Mouse (Mus musculus) gastrocnemius, postnatal 14 days (tissue): ENCODE results near the gene Rnf167. TPM values are rescaled to one million over a fixed set of nuclear protein-coding genes. Genes with fewer than 3 reads are reported as not detected.

Source experiments
- DNase-seq: peaks from one replicate; pipeline ENCODE4 v3.0.0; 2021; ENCODE audit warnings: mixed read lengths
- intact Hi-C: fragments of 180-260 bp; cut with DNase I; formaldehyde crosslinking; loops from one replicate; pipeline ENCODE4 v1.15.1; 2025; ENCODE audit warnings: low total_unique reads
- total RNA-seq, 2 experiments: library from RNA; stranded (reverse); gene quantifications; 2 replicates each; pipeline ENCODE4 v1.2.3; 2021

The Rnf167 gene
- total RNA-seq, 2 experiments from 2014 or later, result 34.9 to 35.7 TPM

- no peak for DNase-seq
- intact Hi-C loops, result no loop called here
Measured at GRCm38 (mm10) chr11:70652029-70652883, 5.2 kb downstream of the Rnf167 start.

GRCm38 (mm10) chr11:70652884-70653344 is 5.9 kb downstream of the Rnf167 start:
- no peak for DNase-seq
- intact Hi-C loops, result no loop called here

GRCm38 (mm10) chr11:70653345-70654197 is 6.5 kb downstream of the Rnf167 start:
- DNase-seq, result peak; percentile 70
- intact Hi-C loops, result no loop called here

DNA sequence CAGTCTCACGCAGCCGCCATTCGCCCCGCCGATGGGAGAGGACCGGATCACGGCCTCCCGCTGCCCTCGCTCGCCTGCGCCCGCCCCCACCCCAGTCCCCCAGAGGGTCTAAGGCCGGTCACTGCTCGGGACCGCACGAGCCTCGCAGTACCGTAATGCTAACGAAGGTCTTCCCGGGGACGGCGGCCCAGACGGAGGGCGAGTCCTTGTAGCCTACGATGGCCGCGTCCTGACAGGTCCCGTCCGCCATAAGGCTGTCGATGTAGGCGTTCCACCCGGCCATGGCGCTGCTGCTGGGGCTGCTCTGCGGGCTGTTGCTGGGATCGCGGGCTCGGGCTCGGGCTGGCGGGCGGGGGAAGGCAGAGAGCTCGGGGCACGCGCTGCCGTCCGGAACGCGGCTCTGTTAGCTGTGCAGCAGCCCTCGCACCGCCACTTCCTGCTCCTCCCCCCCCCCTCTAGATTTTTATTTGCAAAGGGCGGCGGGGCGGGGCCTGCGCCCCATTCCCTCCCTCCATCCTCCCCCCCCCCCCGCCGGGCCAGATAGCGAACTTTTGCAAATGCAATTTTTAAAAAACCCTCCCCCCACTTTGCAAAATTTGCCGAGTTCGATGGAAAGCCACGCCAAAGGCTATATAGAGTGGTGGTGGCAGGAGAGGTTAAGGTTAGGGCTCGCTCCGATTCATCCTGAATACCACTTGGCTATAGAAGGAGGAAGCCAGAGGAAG is 7.3 kb downstream of the Rnf167 start, which contains the start of gene Pfn1:
Gene Pfn1 (minus strand): TSS at position 447 of the 725 bp plus-strand sequence.
- peak; percentile 84 for DNase-seq
- intact Hi-C loops, result no loop called here

DNA sequence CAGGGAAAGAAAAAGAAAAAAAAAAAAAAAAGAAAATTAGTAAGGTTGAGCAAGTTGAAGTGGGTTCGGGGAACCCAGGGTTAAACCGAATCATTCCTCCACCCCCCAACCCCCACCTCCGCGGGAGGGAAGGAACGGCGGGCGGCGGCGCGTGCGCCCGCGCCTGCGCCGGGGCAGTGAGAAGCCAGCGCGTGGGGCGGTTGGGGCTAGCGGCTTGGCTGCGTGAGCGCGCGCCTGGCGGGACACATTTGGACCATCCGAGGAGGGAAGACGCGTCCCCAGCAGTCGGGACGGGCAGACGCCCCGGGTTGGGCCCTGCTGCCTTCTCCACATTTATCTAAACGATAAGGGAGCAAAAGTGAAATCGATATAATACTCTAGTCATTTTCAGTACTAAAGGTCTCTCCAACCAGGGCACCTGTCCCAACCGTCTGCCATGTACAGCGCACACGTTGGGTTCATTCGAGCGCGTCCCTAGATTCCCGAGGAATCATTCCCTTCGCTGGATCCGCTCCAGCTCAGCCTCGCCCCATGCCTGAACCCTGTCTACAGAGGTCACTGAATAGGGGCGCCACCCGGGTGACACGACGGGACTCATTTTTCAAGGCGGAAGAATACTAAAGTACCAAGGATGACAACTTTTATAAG is 8.0 kb downstream of the Rnf167 start:
- peak; percentile 92 for DNase-seq
- intact Hi-C loops, result no loop called here

GRCm38 (mm10) chr11:70655571-70656455 is 8.8 kb downstream of the Rnf167 start:
- DNase-seq, result peak; percentile 84
- intact Hi-C loops, result no loop called here

DNA sequence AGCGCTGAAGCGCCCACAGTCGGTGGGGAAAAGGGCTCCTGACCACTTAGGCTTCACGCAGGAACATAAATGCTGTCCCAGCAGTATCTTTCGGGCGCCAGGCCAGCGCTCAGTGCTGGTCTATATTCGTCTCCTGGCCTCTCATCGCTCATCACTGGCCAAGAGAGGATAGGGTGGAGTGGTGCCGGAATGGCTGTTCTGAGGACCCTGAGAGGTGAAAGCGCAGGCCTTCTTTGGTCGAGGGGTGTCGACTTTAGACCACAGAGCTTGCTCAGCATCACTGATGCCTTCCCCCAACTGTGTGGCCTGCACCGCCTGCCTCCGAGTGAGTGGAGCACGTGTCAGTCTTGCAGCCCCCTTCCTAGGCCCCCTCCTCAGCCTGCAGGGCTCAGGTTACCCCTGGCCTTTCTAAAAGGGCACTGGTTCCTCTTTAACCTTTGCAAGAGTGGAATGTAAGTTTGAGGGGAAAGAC is 9.5 kb downstream of the Rnf167 start:
- peak; percentile 85 for DNase-seq
- intact Hi-C loops, result no loop called here

DNA sequence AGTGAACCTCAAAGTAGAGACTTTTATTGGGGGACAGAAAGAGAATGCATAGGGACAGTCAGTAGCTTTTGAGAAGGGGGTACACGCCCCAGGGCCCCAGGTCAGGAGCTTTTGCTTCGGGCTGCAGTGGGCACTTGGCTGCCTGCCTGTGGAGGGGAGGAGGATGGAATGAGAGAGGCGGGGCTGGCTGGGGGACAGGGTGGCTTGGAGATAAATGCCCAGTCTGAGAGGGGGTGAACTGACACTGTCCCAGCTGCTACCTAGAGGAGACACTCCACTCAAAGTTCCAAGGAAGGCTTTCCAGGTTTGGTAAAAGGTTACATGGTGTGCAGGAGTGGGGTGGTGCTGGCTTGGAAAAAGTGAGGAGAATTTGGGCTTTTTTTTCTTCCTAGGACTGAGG is 9.9 kb downstream of the Rnf167 start, which contains the start of gene Eno3:
Gene Eno3 (plus strand): TSS at position 239 of the 400 bp plus-strand sequence.
- intact Hi-C loops, result no loop called here
- DNase-seq, result peak; percentile 80

DNA sequence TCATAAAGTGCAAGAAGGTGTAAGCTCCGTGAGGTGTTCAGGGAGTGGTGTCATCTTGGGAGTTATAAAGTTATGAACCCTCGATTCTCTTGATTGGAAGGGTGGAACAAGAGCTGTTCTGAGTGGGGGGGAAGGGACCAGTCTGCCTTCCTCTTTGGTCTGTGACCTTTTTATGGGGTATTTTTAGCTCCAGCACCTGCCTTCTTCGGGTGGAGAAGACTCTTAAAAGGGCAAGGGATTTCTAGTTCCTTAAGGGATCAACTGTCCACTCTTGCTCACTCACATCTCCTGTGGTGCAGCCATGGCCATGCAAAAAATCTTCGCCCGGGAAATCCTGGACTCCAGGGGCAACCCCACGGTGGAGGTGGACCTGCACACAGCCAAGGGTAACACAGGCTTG is 10.5 kb downstream of the Rnf167 start:
- no peak for DNase-seq
- intact Hi-C loops, result no loop called here

DNA sequence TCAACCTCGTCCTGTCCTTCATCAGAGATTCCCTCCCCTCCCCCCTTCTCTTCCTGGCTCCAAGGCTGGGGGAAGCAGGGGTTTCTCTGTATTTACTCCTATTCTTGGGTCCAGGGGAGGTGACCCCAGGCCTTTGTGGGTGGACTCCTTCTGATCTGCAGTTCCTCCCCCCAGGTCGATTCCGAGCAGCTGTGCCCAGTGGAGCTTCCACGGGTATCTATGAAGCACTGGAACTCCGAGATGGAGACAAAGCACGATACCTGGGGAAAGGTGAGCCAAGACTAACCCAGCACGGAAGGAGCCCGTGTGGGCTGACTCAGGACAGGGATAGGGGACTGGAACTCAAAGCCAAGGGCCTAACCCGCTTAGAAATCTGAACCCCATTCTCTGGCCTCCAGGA is 11.0 kb downstream of the Rnf167 start:
- DNase-seq, result no peak
- intact Hi-C loops, result no loop called here

DNA sequence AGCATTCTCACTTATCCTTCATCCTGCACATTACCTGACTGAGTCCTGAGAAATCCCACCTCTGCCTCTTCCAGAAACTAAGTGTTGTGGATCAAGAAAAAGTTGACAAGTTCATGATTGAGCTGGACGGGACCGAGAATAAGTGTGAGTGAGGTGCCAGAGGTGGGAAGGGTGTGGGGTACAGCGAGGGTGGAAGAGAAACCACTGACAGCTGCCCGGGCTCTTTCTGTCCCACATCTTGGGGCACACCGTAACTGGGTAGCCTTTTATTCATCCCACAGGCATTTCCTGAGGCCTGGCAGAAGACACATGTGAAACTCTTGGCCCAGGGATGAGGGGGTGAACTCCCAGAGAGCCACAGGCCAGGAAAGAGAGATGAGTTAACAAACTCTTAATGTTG is 11.5 kb downstream of the Rnf167 start:
- DNase-seq, result no peak
- intact Hi-C loops, result no loop called here

DNA sequence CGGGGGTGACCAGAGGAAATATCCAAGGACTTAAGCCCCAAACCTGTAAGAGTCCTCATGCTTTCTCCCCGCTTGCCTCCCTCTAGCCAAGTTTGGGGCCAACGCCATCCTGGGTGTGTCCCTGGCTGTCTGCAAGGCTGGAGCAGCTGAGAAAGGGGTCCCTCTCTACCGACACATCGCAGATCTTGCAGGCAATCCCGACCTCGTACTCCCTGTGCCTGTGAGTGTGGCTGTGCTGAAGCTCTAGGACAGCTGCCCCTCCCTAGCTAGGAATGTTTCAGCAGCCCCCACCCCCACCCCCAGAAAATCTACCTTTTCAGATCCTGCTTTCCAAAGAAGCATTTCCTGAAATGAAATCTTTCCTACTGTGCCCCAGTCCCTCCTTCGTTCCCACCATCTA is 11.9 kb downstream of the Rnf167 start:
- DNase-seq, result no peak
- intact Hi-C loops, result no loop called here

DNA sequence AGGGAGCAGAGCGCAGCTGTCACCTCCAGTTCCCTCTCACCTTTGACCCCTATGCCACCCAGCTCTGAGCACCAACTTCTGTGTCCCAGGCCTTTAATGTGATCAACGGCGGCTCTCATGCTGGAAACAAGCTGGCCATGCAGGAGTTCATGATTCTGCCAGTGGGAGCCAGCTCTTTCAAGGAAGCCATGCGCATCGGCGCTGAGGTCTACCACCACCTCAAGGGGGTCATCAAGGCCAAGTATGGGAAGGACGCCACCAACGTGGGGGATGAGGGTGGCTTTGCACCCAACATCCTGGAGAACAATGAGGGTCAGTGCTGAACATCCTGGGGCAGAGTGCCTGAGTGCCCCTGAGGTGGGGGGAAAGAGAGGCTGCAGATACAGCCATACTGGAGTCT is 13.5 kb downstream of the Rnf167 start:
- DNase-seq, result no peak
- intact Hi-C loops, result no loop called here

DNA sequence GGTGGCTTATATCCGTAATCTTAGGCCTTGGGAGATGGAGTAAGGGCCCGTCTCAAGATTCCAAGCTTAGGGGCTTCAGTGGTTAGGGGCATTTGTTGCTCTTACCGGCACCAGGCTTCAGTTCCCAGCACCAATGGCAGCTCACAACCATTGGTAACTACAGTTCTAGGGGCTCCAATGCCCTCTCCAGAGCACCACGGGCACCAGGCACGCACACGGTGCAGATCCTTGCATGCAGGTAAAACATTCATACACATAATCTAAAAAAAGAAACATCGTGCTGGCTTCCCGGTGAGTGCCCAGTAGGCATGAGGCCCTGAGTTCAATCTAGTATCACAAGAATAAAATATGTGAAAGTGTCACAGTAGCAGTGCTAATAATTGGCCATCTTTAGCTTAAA is 16.1 kb downstream of the Rnf167 start:
- DNase-seq, result no peak
- intact Hi-C loops, result no loop called here

DNA sequence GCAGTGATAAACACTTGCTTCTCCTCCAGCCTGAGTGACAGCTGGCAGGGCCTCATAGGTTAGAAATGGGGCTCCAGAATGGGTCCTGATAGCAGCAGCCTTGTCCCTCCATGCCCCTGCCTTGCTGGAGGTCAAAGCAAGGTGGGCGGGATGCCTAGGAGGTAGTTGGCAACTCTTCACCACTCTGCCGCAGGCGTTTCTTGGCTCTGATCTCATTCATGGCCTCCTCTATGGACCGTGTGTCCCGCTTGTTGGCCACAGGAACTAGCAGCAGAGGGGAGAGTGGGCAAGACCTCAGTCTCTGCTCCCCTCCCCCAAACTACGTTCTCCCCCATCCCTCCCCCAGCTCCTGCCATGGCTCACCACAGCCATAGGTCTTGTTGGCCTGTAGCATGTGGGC is 16.9 kb downstream of the Rnf167 start:
- DNase-seq, result no peak

GRCm38 (mm10) chr11:70664741-70665140 is 17.7 kb downstream of the Rnf167 start:
- no peak for DNase-seq
- intact Hi-C loops, result no loop called here

More for the DNA sequence above, 16.9 kb downstream of the Rnf167 start:
- intact Hi-C loops, result no loop called here

DNA sequence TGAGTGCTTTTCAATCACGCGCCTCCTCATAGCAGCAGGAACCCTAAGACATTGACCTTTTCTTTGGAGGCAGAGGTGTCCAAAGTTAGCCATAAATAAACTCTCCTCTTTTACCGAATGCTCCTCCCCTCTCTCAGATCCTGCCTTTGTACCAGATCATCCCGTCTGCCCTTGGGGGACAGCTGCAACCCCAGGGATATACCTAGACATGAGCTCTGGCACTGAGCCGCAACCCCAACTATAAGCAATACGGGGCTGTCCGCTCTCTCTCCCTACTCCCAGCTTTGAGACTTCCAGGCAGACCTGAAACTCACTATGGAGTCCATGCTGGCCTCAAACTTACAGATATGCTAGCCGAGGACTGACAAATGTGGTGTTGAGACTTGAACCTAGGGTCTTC is 19.7 kb downstream of the Rnf167 start:
- DNase-seq, result no peak
- intact Hi-C loops, result no loop called here
